Mouse (Mus musculus) cerebellum, adult 11-12 months (tissue): Measurements from ENCODE around the gene Med7.
A peak's percentile ranks its signal among the peaks of the same experiment; 100 is the strongest.

ENCODE experiments used
- DNase-seq: peaks from one replicate; pipeline ENCODE4 v3.0.0; 2022

The Med7 gene

GRCm38 (mm10) chr11:46431129-46431528 is 5.6 kb upstream of the Med7 start:
- peak; percentile 76 for DNase-seq

DNA sequence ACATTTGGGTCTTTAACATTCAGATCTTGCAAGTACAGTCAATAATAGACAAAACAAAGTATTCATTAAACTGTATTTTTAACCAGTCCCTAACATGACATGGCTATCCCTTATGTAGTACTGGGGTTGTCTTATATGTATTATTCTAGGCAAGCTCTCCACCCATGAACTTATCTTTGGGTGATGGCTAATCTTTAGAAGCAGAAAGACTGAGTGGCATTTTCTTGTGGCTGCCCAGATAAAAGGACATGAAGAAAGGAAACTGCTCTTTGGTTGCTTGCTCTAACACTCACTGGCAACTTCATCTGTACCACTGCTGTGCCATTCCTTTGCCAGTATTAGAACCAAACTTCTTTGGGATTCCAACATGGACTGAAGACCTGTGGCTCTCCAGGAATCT is 1.4 kb upstream of the Med7 start:
- DNase-seq: no peak

DNA sequence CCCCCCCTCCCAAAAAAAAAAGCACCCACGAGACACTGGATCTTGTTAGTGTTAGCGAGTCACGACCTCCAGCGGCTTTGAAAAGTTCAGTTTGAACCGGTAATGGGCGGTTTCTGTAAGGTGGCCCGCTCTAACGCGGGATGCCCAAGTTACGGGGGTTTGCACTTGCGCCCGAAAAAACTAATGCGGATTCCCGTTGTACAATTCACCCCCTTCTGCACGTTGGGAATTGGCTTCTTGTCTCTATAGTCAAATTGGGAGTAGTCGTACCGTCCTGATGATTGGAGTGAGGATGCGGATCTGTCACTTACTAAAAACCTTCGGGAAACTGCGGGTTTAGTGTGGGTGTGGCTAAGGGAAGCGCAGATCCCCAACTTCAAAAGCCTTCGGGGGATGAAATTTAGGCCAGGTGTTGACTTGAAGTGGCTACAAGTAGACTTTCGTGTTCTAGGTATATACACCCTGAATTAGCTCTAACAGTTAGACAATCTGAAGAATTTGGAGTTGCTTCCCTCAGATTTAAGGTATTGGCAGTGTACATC is 805 bp downstream of the Med7 start:
- no peak for DNase-seq

- no peak for DNase-seq
Observed at GRCm38 (mm10) chr11:46439005-46439543, 2.3 kb downstream of the Med7 start.

- no peak for DNase-seq
Observed at GRCm38 (mm10) chr11:46441774-46442173, 5.0 kb downstream of the Med7 start.

DNA sequence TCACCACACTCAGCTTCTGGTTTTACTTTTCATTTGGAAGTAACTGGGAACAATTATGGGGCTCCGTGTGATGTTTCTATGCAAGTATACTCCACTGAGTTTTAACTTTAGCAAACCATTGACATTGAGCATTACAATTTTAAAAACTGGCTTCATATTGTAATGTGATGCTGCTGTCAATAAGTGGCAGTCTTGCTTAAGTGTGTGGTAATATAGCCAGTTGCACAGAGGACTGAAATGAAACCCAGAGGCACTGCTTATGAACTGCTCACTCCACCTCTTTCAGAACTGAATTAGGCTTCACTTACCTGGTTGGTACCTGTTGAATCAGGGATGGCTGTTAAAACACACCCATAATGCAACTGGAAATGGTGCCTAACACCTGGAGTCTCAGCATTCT is 6.4 kb downstream of the Med7 start:
- DNase-seq: no peak

- no peak for DNase-seq
Observed at GRCm38 (mm10) chr11:46443979-46444378, 7.3 kb downstream of the Med7 start.

GRCm38 (mm10) chr11:46446150-46446549 is 9.4 kb downstream of the Med7 start:
- no peak for DNase-seq

DNA sequence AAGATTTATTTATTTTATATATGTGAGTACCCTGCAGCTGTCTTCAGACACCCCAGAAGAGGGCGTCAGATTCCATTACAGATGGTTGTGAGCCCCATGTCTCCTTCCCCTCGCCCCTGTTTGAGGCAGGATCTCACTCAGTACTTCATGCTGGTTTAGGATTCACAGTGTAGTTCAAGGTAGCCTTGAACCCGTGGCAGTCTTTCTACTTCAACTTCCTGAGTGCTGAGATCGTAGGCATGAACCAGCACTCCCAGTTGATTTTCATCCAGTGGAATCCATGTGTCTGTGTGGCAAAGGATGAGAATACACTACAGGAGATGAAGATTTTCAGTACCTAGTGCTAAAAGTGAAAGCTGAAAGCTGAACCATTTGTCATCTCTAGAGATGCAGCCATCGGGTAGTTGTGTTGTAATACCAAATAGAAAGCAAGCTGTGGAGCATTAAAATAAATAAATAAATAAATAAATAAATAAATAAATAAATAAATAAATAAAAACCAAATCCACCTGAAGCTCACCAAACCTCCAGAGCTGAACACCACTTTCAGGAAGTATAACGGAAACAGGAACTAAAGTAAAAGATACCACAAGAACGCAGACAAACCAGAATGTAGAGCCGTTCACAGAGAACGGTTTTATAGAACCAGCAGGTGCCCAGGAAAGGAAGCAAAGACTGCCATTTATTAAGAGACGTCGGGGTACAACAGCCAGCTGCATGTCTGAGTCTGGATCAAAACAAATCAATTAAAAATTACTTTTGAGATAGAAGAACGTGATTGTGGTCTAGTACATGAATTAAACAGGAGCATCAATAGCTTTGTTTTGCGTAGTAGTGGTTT is 11.1 kb downstream of the Med7 start:
- no peak for DNase-seq

GRCm38 (mm10) chr11:46449461-46450080 is 12.8 kb downstream of the Med7 start:
- no peak for DNase-seq

GRCm38 (mm10) chr11:46454453-46455045 is 17.8 kb downstream of the Med7 start, which contains the start of gene Havcr2:
Gene Havcr2, plus strand, starts transcription at chr11:46454935.
- no peak for DNase-seq

DNA sequence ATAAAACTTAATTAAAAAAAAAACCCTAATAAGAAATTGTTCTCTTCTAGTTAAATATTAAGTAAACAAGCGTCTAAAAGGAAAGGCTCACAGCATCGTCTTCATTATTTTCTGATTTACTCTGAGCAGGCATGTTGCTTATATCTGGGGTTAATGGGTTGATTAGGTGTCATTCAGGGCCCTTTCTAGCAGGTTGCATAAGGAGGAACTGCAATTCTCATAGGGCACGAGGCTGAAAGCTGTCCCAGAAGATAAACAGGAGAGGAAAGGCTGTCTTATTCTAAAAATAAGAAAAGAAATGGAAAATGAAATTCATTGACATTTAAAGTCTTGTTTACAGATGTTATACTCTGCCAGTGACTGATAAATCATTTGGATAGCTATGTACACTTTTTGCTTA is 23.2 kb downstream of the Med7 start:
- DNase-seq: no peak

- no peak for DNase-seq
Observed at GRCm38 (mm10) chr11:46461362-46461761, 24.6 kb downstream of the Med7 start.

DNA sequence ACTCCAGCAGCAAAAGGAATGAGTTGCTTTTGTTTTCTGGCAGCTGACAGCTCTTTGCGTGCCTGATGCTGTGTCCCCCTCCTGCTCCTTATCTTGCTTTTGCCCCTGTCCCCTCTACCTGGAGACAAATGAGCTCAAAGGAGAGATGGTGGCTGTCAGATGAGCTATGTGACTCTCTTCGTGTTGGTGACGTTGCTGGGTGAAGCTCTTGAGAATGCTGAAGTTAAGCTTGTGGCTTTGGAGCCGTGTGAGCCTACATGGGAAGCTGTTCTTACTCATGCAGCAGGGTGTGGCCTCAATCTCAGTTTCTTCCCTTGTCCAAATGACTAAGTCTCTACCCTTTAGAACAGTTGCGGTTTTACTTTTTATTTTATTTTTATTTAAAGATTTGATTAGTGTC is 25.2 kb downstream of the Med7 start:
- DNase-seq: no peak

GRCm38 (mm10) chr11:46466878-46467277 is 30.2 kb downstream of the Med7 start:
- no peak for DNase-seq

GRCm38 (mm10) chr11:46474220-46474619 is 37.5 kb downstream of the Med7 start:
- DNase-seq: no peak

DNA sequence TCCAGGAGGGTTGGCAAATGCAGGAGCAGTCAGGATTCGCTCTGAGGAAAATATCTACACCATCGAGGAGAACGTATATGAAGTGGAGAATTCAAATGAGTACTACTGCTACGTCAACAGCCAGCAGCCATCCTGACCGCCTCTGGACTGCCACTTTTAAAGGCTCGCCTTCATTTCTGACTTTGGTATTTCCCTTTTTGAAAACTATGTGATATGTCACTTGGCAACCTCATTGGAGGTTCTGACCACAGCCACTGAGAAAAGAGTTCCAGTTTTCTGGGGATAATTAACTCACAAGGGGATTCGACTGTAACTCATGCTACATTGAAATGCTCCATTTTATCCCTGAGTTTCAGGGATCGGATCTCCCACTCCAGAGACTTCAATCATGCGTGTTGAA is 42.6 kb downstream of the Med7 start:
- DNase-seq: no peak

- no peak for DNase-seq
Observed at GRCm38 (mm10) chr11:46480517-46480916, 43.8 kb downstream of the Med7 start.

- DNase-seq: no peak
Observed at GRCm38 (mm10) chr11:46488231-46488630, 51.5 kb downstream of the Med7 start.

- no peak for DNase-seq
Observed at GRCm38 (mm10) chr11:46488650-46489049, 51.9 kb downstream of the Med7 start.
